Mouse (Mus musculus) cerebellum, adult 11-12 months (tissue): ENCODE results near the gene Snap91.
A peak's percentile ranks its signal among the peaks of the same experiment; 100 is the strongest.

Source experiments
- DNase-seq: peaks from one replicate; pipeline ENCODE4 v3.0.0; 2022

Gene Snap91

GRCm38 (mm10) chr9:86810696-86811232 lies 69.7 kb downstream of the Snap91 start:
- no peak for DNase-seq

DNA sequence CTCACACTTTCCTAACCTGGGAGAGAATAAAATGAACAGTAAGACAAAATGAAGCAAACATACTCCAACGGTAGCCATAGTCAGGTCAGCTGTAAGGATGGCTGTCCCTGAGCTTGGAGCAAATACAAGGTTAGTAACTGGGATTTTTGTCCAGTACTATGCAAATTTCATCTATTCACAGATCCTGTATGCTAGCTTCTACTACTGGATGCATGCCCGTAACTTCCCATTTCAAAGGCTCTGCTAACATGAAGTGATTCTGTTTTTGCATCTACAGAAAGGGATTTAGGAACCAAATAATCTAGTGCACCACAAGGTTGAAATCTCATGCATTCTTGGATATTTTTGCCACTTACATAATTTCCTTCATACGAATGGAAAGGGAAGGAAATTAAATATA lies 70.2 kb downstream of the Snap91 start:
- no peak for DNase-seq

GRCm38 (mm10) chr9:86800600-86801163 lies 79.8 kb downstream of the Snap91 start:
- DNase-seq, result no peak

GRCm38 (mm10) chr9:86799099-86799498 lies 81.4 kb downstream of the Snap91 start:
- DNase-seq, result no peak

DNA sequence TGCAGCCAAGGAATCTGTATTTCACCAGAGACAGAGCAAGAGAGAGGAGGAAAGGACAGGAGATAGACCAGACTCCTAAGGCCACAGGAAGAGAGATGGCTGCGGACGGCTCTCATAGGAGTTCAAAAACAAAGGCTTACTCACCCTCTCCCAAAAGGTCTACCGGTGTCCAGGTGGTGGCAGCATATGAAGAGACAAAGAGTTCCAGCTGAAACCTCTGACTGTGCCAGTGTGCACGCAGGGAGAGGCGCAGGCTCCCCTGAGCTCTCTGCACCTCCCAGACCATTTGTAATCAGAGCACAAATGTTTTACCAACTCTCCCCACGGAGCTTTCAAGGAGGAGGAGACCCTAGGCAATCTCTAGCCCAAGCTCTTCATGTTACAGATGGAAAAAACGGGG lies 81.8 kb downstream of the Snap91 start:
- peak; percentile 46 for DNase-seq

DNA sequence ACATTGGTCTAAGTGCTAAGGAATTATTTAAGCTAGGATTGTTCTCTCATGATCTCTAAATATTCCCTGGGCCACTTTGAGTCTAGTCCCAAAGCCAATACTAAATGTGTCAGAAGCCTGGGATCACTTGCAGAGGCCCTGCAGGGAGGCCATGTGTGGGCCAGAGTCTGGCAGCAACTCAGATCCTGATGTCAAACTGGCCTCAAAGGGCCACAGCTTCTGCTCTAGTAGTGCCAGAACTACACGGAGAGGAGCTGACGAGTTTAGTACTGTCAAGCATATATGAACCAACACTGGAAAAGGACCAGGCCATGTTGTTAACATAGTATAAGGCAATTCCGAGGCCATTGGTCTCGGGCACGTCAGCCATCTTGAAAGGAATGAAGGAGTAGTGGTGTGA lies 82.3 kb downstream of the Snap91 start:
- DNase-seq, result peak; percentile 63

- DNase-seq, result no peak
Observed at GRCm38 (mm10) chr9:86797553-86797952, 82.9 kb downstream of the Snap91 start.

DNA sequence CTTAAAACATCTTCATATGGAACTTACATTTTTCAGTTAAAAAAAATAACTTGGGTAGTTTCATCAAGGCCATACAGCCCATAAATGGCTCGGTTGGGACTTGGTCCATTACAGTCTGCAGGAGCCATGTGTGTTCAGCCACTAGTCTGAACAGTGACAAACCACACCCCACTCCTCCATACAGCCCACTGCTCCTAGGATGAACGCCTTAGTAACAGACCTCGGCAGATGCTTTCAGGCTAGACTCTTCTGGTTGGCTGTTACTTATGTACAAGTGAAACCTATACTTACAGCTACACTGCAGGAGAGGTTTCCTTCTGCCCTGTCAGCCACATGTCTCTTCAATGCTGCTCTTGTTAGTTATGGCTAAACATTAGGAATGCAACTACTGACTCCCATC lies 85.2 kb downstream of the Snap91 start:
- no peak for DNase-seq

DNA sequence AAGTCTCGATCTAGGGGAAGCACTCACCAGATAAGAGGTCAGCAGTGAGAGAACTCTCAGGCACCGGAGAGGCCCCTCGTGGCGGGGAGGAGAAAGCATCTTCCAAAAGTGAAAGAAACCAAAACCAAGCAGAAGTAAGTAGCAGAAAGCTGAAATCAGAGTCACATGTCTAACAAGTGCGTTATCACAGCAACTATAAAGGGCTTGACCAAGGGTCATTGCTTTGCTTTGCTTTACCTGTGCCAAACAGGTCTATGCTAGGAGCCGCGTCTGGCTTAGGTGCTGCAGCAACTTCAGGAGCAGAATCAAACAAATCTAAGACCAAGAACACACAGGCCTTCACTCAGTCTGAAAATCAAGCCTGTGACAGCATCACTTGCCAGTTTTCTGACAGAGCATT lies 88.5 kb downstream of the Snap91 start:
- no peak for DNase-seq

DNA sequence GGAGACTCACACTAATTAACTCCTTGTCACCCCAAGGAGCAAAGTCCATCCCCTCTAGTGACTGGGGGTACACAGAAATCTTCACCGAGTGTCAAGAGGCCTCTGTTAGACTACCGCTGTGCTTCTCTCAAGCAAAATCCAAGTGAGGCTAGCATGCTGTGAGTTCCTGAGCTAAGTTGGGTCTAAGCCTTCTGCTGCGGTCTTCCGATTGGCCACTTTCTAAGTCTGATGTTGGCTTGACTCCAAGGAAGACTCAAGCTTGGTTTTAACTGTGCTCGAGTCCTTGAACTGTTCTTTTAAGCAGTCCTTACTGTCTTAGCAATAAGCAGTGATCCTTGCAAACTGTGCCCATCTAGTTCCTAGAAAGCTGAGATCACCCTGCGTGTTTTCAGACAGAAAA lies 91.3 kb downstream of the Snap91 start:
- no peak for DNase-seq

- no peak for DNase-seq
Observed at GRCm38 (mm10) chr9:86782836-86783235, 97.6 kb downstream of the Snap91 start.

DNA sequence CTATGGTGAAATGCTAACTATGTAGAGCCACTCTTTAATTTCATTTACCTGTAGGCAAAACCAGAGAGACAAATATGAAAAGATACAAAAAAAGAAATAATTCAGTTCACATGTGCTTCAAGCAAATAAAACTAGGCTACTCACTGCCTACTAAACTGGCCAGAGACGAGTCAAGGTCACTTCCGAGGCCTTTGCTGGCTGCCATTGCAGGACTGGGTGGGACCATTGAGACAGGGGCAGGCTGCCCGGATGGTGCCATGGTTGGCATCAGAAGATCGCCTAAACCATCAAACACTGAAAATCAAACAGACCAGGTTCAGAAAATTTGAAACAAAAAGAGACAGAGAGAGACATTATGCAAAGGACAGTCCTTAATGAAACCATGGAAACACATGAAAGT lies 99.0 kb downstream of the Snap91 start:
- no peak for DNase-seq

DNA sequence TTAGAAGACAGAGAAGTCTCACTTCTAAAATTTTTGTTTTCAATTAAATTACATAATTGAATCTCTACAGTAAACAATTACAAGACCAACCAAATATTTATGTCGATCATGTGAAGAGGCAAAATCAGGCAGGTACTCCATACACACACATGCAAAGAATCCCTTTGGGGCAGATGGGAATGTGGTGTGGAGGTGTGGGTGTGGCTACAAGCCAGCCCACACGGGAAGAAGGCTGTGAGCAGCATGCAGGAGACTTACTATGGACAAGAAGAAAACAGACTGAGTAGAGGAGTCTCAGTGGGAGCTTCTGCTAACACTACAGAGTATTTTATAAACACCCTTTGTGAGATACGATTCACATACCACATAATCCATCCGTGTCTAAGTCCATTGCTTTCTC lies 102.2 kb downstream of the Snap91 start:
- no peak for DNase-seq

DNA sequence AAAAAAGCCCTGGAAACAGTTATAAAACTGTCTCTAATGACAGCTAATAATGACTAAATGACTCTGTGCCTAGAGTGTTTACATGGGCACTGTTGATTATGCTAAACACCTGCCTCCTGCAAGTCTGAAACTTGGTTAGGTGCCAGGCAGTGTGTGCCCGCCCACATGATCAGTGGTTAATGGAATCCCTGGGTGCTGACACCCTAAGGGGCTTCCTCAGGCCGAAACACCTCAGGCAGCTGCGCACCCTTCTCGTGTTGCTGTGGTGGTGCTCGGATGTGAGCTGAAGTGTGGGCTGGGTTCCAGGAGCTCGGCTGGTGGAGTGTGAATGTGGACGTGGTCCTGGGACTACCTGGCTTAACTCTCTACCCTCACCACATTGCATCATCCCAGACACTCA lies 103.1 kb downstream of the Snap91 start:
- DNase-seq, result no peak

DNA sequence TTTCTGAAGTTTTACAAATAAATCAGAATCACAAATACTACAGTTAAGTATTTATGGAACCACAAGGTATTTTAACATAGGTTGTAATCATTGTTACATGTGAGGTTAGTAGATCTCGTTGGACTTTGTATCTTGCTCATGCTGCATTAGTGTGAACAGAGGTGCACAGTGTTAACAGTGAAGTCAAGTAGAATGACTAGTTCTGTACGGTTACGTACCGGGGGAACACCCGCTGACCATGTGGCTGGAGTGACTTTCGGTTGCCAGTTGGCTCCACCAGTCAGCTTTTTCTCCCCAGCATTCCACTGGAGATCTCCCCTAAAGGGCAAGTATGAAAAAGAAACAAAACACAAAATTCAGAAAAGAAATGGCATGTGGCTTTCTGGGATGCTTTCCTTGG lies 105.1 kb downstream of the Snap91 start:
- DNase-seq, result no peak

DNA sequence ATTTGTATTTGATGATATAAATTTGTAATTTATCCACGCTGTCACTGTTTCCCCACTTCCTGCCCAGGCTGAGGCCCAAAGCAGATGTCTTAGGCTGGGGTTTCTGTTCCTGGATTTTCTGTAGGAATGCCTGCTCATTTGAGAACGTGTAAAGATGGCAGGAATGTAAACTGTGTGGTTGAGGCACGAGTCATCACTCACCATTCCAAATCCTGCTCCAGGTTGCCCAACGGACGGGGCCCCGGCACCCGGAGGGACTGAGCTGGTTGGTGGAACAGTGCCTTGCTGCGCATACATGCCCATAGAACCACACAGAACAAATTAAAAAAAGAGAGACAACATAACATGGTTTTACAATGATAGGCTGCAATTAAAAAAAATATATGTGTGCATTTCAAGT lies 106.5 kb downstream of the Snap91 start:
- DNase-seq, result no peak

- no peak for DNase-seq
Observed at GRCm38 (mm10) chr9:86772897-86773296, 107.6 kb downstream of the Snap91 start.

DNA sequence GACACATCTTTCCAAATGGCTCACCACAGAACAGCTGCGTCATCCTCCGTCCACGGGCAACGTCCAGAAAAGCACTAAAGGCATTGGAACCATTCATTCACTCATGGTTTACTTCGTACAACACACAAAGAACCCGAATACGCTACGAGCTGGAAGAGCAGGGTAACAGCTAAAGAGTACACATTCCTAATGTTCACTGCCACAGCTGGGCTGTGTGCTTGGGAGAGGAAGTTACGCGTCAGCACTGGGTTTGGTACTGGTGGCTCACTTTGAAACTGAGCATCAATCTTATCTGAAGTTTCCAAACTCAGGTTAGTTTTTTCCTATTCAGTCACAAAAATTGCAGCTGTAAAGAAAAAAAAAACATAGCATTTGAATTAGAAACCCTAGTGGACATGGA lies 113.5 kb downstream of the Snap91 start:
- no peak for DNase-seq

DNA sequence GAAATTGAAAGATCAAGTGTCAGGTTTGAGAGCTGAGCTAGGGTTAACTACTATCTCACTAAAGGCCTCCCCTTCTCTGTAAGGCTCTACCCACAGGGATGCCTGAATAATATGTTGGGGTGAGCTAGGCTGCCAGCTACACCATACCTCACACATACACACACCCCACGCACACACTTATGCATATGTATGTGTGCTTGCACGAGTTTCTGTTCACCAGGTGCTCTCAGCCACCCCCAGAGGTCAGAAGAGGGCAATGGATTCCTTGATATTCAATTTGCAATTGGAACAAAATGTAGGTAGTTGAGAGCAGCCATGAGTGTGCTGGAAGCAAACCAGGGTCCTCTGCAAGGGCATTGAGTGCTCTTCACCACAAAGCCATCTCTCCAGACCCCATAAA lies 116.5 kb downstream of the Snap91 start:
- DNase-seq, result no peak

GRCm38 (mm10) chr9:86762477-86763376 lies 117.7 kb downstream of the Snap91 start:
- no peak for DNase-seq

DNA sequence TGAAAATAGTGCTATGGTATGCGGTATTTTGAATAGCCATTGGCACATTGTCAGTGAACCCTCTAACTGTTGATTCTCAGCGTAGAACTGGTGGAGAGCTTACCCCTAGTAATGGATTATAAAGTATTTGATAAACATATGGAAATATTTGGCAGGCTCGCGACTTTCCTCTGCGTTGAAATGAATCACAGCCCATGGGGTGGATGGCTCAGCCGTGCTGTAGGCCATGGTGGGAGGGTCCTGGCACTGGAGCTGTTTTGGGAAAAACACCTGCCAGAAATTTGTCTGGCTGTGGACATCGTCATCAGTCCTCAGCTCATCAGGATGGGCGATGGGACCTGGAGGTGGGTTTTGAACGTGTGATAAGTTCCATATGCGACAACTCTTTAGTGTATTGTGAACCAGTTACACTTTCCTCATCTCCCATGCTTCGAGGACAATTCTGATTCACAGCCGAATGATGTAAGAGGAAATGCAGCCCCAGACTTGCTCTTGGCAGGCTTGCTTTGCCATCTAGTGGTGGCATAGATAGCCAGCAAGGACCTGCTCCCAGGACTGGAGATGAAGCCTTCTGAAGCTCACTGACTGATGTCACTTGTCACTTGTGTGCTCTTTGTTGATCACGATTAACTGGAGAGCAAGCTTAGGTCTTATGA lies 134.4 kb downstream of the Snap91 start:
- DNase-seq, result peak; percentile 49

GRCm38 (mm10) chr9:86744041-86744440 lies 136.4 kb downstream of the Snap91 start:
- no peak for DNase-seq

DNA sequence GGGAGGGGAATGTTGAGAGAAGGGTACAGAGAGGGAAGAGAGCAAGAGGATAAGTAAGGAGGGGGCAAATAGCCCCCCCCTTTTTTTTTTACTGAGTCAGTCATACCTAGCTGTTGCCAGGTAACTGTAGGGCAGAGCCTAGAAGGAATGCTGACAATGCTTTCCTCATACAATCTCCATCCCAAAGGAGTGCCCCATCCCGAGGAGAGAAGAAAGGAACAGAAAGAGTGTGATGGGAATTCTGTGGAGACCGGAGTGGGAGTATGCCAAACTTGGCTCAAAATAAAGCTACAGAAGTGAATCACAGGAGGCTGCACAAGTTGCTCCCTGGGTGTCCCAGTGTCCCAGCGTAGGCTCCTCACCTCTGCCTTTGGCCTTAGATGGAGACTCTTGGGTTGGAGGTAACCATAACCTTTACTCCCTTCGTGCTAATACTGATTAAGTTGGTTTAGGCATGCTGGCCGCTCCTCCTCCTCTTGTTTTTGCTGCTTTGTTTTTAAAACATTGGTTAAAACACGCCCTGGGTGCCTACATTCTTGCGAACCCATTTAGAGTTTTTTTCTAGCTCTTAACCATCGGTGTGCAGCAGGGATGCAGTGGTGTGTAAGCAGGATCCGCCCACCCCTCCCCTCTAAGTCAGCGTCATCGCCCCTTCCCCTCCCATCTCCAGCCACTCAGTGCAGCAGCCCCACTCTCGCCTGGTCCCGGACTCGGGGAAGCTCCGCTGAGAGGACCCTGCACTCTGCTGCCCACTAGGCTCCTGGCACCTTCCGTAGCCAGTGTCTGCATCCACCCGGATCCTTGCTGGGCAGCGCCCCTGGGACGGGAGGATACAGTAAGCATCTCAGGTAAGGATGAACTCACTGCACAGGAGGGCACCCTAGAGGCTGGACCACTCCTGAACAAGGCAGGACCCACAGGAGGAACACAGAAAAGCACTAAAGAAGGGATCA lies 137.2 kb downstream of the Snap91 start, which contains the start of gene Prss35:
Gene Prss35 (plus strand): TSS at position 691 of the 953 bp plus-strand sequence.
- DNase-seq, result no peak
